Mouse (Mus musculus): ENCODE data around the gene Rhbg. TPM values are rescaled to one million over a fixed set of nuclear protein-coding genes. Genes with fewer than 3 reads are reported as not detected.

Gene Rhbg
- polyA plus RNA-seq, 1 experiment from 2014 or later: 8.2 TPM

GRCm38 (mm10) chr3:88203999-88204700, 50.4 kb downstream of the Rhbg start:
- H3K27ac ChIP-seq: no peak overlapping the region
- ATAC-seq (ENCODE audit: insufficient read depth, low FRiP score, low read depth): no peak
- no peaks in the 10 kb centered on the region for H3K9me3 ChIP-seq
- WGBS: 4% methylated on average over 7 of the region's 7 CpGs
- H3K4me1 ChIP-seq: peaks cover 10% of the 10 kb centered on the region
- no peak overlapping the region for H3K4me2 ChIP-seq
- H3K4me3 ChIP-seq (replicated peaks): no peak overlapping the region
- peaks cover 93% of the 10 kb centered on the region for H3K27me3 ChIP-seq (replicated peaks)
- no peaks in the 10 kb centered on the region for H3K36me3 ChIP-seq
- H3K9ac ChIP-seq: no peak overlapping the region

GRCm38 (mm10) chr3:88203456-88203855, 51.1 kb downstream of the Rhbg start:
- no peak overlapping the region for H3K4me2 ChIP-seq
- H3K9ac ChIP-seq: no peak overlapping the region
- H3K4me1 ChIP-seq: peaks cover 10% of the 10 kb centered on the region
- H3K36me3 ChIP-seq: no peaks in the 10 kb centered on the region
- H3K27me3 ChIP-seq (replicated peaks): peaks cover 92% of the 10 kb centered on the region
- no peak for ATAC-seq (ENCODE audit: insufficient read depth, low FRiP score, low read depth)
- H3K27ac ChIP-seq: no peak overlapping the region
- H3K9me3 ChIP-seq: no peaks in the 10 kb centered on the region
- H3K4me3 ChIP-seq (replicated peaks): no peak overlapping the region
- 17% methylated on average over 5 of the region's 5 CpGs for whole genome bisulfite sequencing

GRCm38 (mm10) chr3:88202986-88203385, 51.5 kb downstream of the Rhbg start:
- Histone ChIP-seq H3K4me2 (no peak overlapping the region), H3K4me3 (replicated peaks) (no peak overlapping the region), H3K36me3 (no peaks in the 10 kb centered on the region), H3K4me1 (peaks cover 10% of the 10 kb centered on the region), H3K27me3 (replicated peaks) (peaks cover 92% of the 10 kb centered on the region), H3K9ac (no peak overlapping the region), H3K27ac (no peak overlapping the region), H3K9me3 (no peaks in the 10 kb centered on the region)
- ATAC-seq (ENCODE audit: insufficient read depth, low FRiP score, low read depth): no peak
- WGBS: 7% methylated on average over 6 of the region's 6 CpGs

GRCm38 (mm10) chr3:88201640-88202039, 52.9 kb downstream of the Rhbg start:
- H3K9ac ChIP-seq: no peak overlapping the region

GRCm38 (mm10) chr3:88200972-88201330, 53.6 kb downstream of the Rhbg start:
- Histone ChIP-seq H3K9ac (no peak overlapping the region), H3K4me3 (replicated peaks) (peak overlapping the region; percentile 30), H3K4me1 (peaks cover 10% of the 10 kb centered on the region), H3K27ac (no peak overlapping the region), H3K36me3 (no peaks in the 10 kb centered on the region), H3K9me3 (no peaks in the 10 kb centered on the region), H3K27me3 (replicated peaks) (peaks cover 92% of the 10 kb centered on the region), H3K4me2 (peak overlapping the region; percentile 54)
- ATAC-seq (ENCODE audit: insufficient read depth, low FRiP score, low read depth): no peak
- 1% methylated on average over 37 of the region's 37 CpGs for WGBS

More at GRCm38 (mm10) chr3:88201640-88202039, 52.9 kb downstream of the Rhbg start:
- Histone ChIP-seq H3K36me3 (no peaks in the 10 kb centered on the region), H3K27ac (no peak overlapping the region), H3K9me3 (no peaks in the 10 kb centered on the region), H3K27me3 (replicated peaks) (peaks cover 92% of the 10 kb centered on the region), H3K4me2 (no peak overlapping the region), H3K4me1 (peaks cover 10% of the 10 kb centered on the region), H3K4me3 (replicated peaks) (no peak overlapping the region)
- ATAC-seq (ENCODE audit: insufficient read depth, low FRiP score, low read depth): no peak
- WGBS: 17% methylated on average over 5 of the region's 5 CpGs

- H3K9ac ChIP-seq: no peak overlapping the region
- H3K4me2 ChIP-seq: peak overlapping the region; percentile 54
- H3K27ac ChIP-seq: no peak overlapping the region
- H3K36me3 ChIP-seq: no peaks in the 10 kb centered on the region
- no peak for ATAC-seq (ENCODE audit: insufficient read depth, low FRiP score, low read depth)
- WGBS: 1% methylated on average over 61 of the region's 61 CpGs
- H3K4me3 ChIP-seq (replicated peaks): peak overlapping the region; percentile 30
- H3K27me3 ChIP-seq (replicated peaks): peaks cover 92% of the 10 kb centered on the region
- H3K9me3 ChIP-seq: no peaks in the 10 kb centered on the region
- peaks cover 10% of the 10 kb centered on the region for H3K4me1 ChIP-seq
Measured at GRCm38 (mm10) chr3:88200161-88200971, 54.1 kb downstream of the Rhbg start.

GRCm38 (mm10) chr3:88199541-88200110, 54.9 kb downstream of the Rhbg start:
- Histone ChIP-seq H3K36me3 (no peaks in the 10 kb centered on the region), H3K9me3 (no peaks in the 10 kb centered on the region), H3K27me3 (replicated peaks) (peaks cover 86% of the 10 kb centered on the region), H3K9ac (no peak overlapping the region), H3K4me3 (replicated peaks) (no peak overlapping the region), H3K4me2 (no peak overlapping the region), H3K4me1 (peaks cover 10% of the 10 kb centered on the region), H3K27ac (no peak overlapping the region)
- WGBS: 37% methylated on average over 2 of the region's 2 CpGs
- no peak for ATAC-seq (ENCODE audit: insufficient read depth, low FRiP score, low read depth)

GRCm38 (mm10) chr3:88198505-88199020, 55.9 kb downstream of the Rhbg start:
- H3K27me3 ChIP-seq (replicated peaks): peaks cover 80% of the 10 kb centered on the region
- no peak overlapping the region for H3K9ac ChIP-seq
- WGBS: 7% methylated on average over 9 of the region's 9 CpGs
- ATAC-seq (ENCODE audit: insufficient read depth, low FRiP score, low read depth): no peak
- H3K9me3 ChIP-seq: no peaks in the 10 kb centered on the region
- peaks cover 10% of the 10 kb centered on the region for H3K4me1 ChIP-seq
- no peak overlapping the region for H3K4me3 ChIP-seq (replicated peaks)
- H3K27ac ChIP-seq: no peak overlapping the region
- H3K4me2 ChIP-seq: no peak overlapping the region
- no peaks in the 10 kb centered on the region for H3K36me3 ChIP-seq

- no peak overlapping the region for H3K4me3 ChIP-seq (replicated peaks)
- no peak for ATAC-seq (ENCODE audit: insufficient read depth, low FRiP score, low read depth)
- no peak overlapping the region for H3K9ac ChIP-seq
- peaks cover 10% of the 10 kb centered on the region for H3K4me1 ChIP-seq
- H3K27me3 ChIP-seq (replicated peaks): peaks cover 79% of the 10 kb centered on the region
- no peak overlapping the region for H3K27ac ChIP-seq
- 11% methylated on average over 10 of the region's 10 CpGs for WGBS
- no peak overlapping the region for H3K4me2 ChIP-seq
- H3K9me3 ChIP-seq: no peaks in the 10 kb centered on the region
- H3K36me3 ChIP-seq: no peaks in the 10 kb centered on the region
Measured at GRCm38 (mm10) chr3:88197741-88198504, 56.6 kb downstream of the Rhbg start.
